Mouse (Mus musculus) C2C12 (cell line): ENCODE results near the gene Ncapd2. TPM values are rescaled to one million over a fixed set of nuclear protein-coding genes. Genes with fewer than 3 reads are reported as not detected.

Experiments
- H3K27me3 ChIP-seq: one replicate; pipeline ENCODE4 v1.6.1; 2011; ENCODE audit not compliant: control insufficient read depth, insufficient read depth, insufficient read length
- H3K36me3 ChIP-seq: one replicate; pipeline ENCODE4 v1.6.1; 2011; ENCODE audit not compliant: control insufficient read depth, insufficient read depth
- H3K4me3 ChIP-seq: one replicate; pipeline ENCODE4 v1.5.1; 2011; ENCODE audit warnings: mild to moderate bottlenecking, control low read depth; ENCODE audit not compliant: poor library complexity, insufficient read depth, severe bottlenecking
- H3K79me2 ChIP-seq: one replicate; pipeline ENCODE4 v1.6.1; 2011; ENCODE audit not compliant: control insufficient read depth, insufficient read depth
- H3K79me3 ChIP-seq: one replicate; pipeline ENCODE4 v1.6.1; 2011; ENCODE audit warnings: low read depth, control low read depth
- H3ac ChIP-seq: one replicate; pipeline ENCODE3; 2011; ENCODE audit warnings: low read depth; ENCODE audit not compliant: control insufficient read depth, insufficient read length
- CEBPB ChIP-seq: IDR thresholded peaks from one replicate; pipeline ENCODE4 v1.6.1; 2011; ENCODE audit warnings: low read depth, mild to moderate bottlenecking, control low read depth, moderate library complexity
- CTCF ChIP-seq: IDR thresholded peaks from one replicate; pipeline ENCODE4 v1.5.1; 2011; ENCODE audit not compliant: control insufficient read depth, insufficient read depth, insufficient read length
- FOSL1 ChIP-seq: IDR thresholded peaks from one replicate; pipeline ENCODE4 v1.8.0; 2011; ENCODE audit warnings: mild to moderate bottlenecking, low read length; ENCODE audit not compliant: poor library complexity, insufficient read depth, severe bottlenecking
- MAX ChIP-seq: IDR thresholded peaks from one replicate; pipeline ENCODE4 v1.6.1; 2011; ENCODE audit warnings: mild to moderate bottlenecking, control low read depth
- MYOD1 ChIP-seq: IDR thresholded peaks from one replicate; pipeline ENCODE4 v1.6.1; 2011; ENCODE audit warnings: low read depth; ENCODE audit not compliant: control insufficient read depth, insufficient read length
- MYOG ChIP-seq: IDR thresholded peaks from one replicate; pipeline ENCODE4 v1.6.1; 2011; ENCODE audit not compliant: control insufficient read depth, insufficient read length; ENCODE audit errors: extremely low read depth
- USF1 ChIP-seq: IDR thresholded peaks from one replicate; pipeline ENCODE4 v1.6.1; 2011; ENCODE audit warnings: low read depth, mild to moderate bottlenecking, control low read depth, moderate library complexity
- polyA plus RNA-seq: library from polyadenylated mRNA; unstranded; fragments of >200 nt; fragmentation: generic; extraction: Trizol; gene quantifications from one replicate; pipeline ENCODE4 v1.2.1, GENCODE M21; 2012; ENCODE audit warnings: missing spikeins

Gene Ncapd2
- polyA plus RNA-seq, 1 experiment, result 78.7 TPM

DNA sequence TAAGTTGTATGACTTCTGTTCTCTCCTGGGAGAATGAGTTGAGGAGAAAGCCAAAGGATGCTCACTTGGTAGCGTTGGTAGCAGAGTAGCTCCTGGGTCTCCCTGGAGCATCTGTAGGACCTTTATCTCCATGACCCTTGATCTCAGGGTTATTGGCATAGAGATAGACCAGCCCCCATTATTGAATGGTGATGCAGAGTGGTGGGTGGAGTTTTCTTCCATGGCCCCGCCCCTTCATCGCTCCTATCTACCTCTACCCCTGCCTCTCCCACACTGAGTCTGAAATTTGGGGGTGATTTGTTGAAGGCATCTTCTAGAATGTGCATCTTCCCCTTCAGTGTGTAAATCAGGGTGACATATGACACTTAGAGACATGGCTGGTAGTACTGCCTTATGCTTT, 35.0 kb downstream of the Ncapd2 start:
- no peaks in the 10 kb centered on the region for H3K27me3 ChIP-seq
- H3K36me3 ChIP-seq, result peaks cover 50% of the 10 kb centered on the region
- H3K79me2 ChIP-seq, result no peaks in the 10 kb centered on the region
- H3K79me3 ChIP-seq, result no peaks in the 10 kb centered on the region
- H3K4me3 ChIP-seq, result no peak overlapping the region
- H3ac ChIP-seq, result no peak overlapping the region
- no peak for TF ChIP-seq CTCF

DNA sequence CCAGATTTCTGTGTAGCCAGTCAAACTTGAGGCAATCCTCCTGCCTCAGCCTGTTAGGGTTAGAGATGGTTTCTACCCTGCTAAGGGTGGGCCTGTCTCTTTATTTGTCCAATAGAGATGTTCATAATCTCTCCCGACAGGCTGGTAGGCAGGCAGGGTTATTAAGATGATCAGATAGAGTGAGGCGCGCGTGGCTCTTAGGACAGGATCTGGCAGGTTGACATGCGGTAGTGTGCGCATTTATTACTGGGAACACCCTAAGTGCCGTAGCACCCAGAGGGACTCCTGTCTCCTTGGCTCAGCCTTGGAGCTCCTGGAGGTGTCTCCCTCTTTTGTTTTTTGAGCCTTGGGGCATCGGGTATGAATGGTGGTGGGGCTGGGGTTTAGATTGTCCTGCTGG, 36.2 kb downstream of the Ncapd2 start:
- Histone ChIP-seq H3K4me3 (no peak overlapping the region), H3K36me3 (peaks cover 47% of the 10 kb centered on the region), H3K79me3 (no peaks in the 10 kb centered on the region), H3ac (no peak overlapping the region), H3K27me3 (no peaks in the 10 kb centered on the region), H3K79me2 (no peaks in the 10 kb centered on the region)
- no peak for TF ChIP-seq MYOD1
- no peak for TF ChIP-seq CEBPB
- TF ChIP-seq MAX, result no peak
- no peak for TF ChIP-seq FOSL1
- no peak for TF ChIP-seq USF1
- TF ChIP-seq CTCF, result no peak
- no peak for TF ChIP-seq MYOG

DNA sequence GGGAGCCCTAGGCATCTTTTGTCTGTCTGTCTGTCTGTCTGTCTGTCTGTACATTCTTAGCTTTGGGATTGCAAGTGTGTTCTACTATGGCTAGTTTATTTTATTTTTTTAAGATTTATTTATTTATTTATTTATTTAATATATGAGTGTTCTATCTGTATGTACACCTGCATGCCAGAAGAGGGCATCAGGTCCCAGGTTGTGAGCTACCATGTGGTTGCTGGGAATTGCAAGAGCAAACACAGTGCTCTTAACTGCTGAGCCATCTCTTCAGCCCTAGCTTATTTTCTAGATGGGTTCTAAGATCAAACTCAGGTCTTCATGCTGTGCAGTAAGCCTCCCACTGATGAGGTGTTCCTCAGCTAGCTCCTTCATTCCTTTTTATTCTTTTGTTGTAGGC, 37.0 kb downstream of the Ncapd2 start:
- peaks cover 40% of the 10 kb centered on the region for H3K36me3 ChIP-seq
- no peak overlapping the region for H3ac ChIP-seq
- no peaks in the 10 kb centered on the region for H3K79me3 ChIP-seq
- H3K79me2 ChIP-seq, result no peaks in the 10 kb centered on the region
- no peaks in the 10 kb centered on the region for H3K27me3 ChIP-seq
- no peak for TF ChIP-seq CTCF
- no peak for TF ChIP-seq MYOD1
- no peak for TF ChIP-seq MYOG
- TF ChIP-seq CEBPB, result no peak
- no peak for TF ChIP-seq USF1
- TF ChIP-seq FOSL1, result no peak
- no peak for TF ChIP-seq MAX
- no peak overlapping the region for H3K4me3 ChIP-seq

DNA sequence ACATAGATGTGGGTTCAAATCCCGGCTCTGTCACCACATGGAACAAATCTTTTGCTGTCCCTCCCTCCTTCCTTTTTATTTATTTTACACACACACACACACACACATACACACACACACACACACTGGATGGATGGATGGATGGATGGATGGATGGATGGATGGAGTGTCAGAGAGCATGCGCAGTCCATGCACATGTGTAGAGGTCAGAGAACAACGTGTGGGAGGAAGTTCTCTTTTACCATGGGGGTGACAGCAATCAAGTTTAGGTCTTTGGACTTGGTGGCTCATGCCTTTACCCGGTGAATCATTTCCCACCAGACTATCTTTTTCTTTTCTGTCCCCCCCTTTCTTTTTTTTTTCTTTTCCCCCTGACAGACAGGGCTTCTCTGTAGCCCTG, 37.8 kb downstream of the Ncapd2 start:
- no peak for TF ChIP-seq FOSL1
- TF ChIP-seq MYOD1, result no peak

GRCm38 (mm10) chr6:125153018-125153389, 38.5 kb downstream of the Ncapd2 start:
- Histone ChIP-seq H3K4me3 (no peak overlapping the region), H3K79me2 (peaks cover 8% of the 10 kb centered on the region), H3ac (no peak overlapping the region), H3K27me3 (no peaks in the 10 kb centered on the region), H3K79me3 (peaks cover under 1% of the 10 kb centered on the region), H3K36me3 (peaks cover 28% of the 10 kb centered on the region)
- TF ChIP-seq CTCF (no peak), MYOG (no peak), FOSL1 (no peak), USF1 (no peak)

More for the DNA sequence above, 37.8 kb downstream of the Ncapd2 start:
- peaks cover 4% of the 10 kb centered on the region for H3K79me2 ChIP-seq
- H3K4me3 ChIP-seq, result no peak overlapping the region
- no peaks in the 10 kb centered on the region for H3K79me3 ChIP-seq
- H3K36me3 ChIP-seq, result peaks cover 32% of the 10 kb centered on the region
- no peak overlapping the region for H3ac ChIP-seq
- H3K27me3 ChIP-seq, result no peaks in the 10 kb centered on the region

DNA sequence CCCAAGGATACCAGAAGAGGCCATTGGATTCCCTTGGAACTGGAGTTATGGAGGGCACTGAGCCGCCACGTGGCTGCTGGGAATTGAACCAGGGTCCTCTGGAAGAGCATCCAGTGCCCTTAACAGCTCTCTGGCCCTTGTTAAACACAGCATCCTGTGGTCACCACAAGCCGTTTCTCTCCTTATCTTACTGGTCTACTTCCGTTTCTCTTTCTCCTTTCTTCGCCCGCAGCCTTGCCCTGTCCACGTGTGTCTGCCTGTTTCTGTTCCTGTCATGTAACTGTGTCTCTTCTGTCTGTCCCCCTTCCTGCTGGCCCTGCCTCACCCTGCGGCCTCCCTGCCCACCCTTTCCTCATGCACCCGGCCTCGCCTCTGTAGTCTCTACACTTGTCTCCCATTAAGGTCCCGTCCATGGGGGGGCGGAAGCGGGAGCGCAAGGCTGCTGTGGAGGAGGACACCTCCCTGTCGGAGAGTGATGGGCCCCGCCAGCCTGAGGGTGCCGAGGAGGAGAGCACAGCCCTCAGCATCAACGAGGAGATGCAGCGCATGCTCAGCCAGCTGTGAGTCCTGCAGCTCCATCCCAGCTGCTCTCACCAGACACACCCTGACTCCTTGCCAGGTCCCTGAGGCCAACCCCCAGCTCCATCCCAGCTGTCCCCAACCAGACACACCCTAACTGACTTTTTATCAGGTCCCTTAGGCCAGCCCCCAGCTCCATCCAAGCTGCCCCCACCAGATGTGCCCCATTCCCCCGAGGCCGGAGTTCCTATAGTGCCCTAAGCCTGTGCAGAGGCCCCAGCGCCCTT, 39.1 kb downstream of the Ncapd2 start:
- Histone ChIP-seq H3K79me2 (peaks cover 13% of the 10 kb centered on the region), H3ac (no peak overlapping the region), H3K4me3 (no peak overlapping the region), H3K27me3 (no peaks in the 10 kb centered on the region), H3K79me3 (peaks cover 2% of the 10 kb centered on the region), H3K36me3 (peaks cover 23% of the 10 kb centered on the region)
- no peak for TF ChIP-seq CTCF
- no peak for TF ChIP-seq MAX
- TF ChIP-seq FOSL1, result no peak
- TF ChIP-seq MYOG, result no peak
- no peak for TF ChIP-seq MYOD1
- no peak for TF ChIP-seq CEBPB
- TF ChIP-seq USF1, result no peak
